Mouse (Mus musculus) C2C12 (cell line): ENCODE results near the gene Robo1.

Experiments
- CTCF ChIP-seq: IDR thresholded peaks from one replicate; pipeline ENCODE4 v1.5.1; 2011; ENCODE audit not compliant: control insufficient read depth, insufficient read depth, insufficient read length
- FOSL1 ChIP-seq: IDR thresholded peaks from one replicate; pipeline ENCODE4 v1.8.0; 2011; ENCODE audit warnings: mild to moderate bottlenecking, low read length; ENCODE audit not compliant: poor library complexity, insufficient read depth, severe bottlenecking
- MYOD1 ChIP-seq: IDR thresholded peaks from one replicate; pipeline ENCODE4 v1.6.1; 2011; ENCODE audit warnings: low read depth; ENCODE audit not compliant: control insufficient read depth, insufficient read length
- USF1 ChIP-seq: IDR thresholded peaks from one replicate; pipeline ENCODE4 v1.6.1; 2011; ENCODE audit warnings: low read depth, mild to moderate bottlenecking, control low read depth, moderate library complexity

- TF ChIP-seq CTCF: no peak
- TF ChIP-seq MYOD1: no peak
- no peak for TF ChIP-seq USF1
- TF ChIP-seq FOSL1: no peak
Observed at GRCm38 (mm10) chr16:72717118-72717802, 409.2 kb downstream of the Robo1 start.
